Mouse (Mus musculus): Measurements from ENCODE around the gene Bicdl2. TPM values are rescaled to one million over a fixed set of nuclear protein-coding genes. Genes with fewer than 3 reads are reported as not detected.

Gene Bicdl2
- polyA plus RNA-seq, 1 experiment from 2014 or later: 7.8 TPM

DNA sequence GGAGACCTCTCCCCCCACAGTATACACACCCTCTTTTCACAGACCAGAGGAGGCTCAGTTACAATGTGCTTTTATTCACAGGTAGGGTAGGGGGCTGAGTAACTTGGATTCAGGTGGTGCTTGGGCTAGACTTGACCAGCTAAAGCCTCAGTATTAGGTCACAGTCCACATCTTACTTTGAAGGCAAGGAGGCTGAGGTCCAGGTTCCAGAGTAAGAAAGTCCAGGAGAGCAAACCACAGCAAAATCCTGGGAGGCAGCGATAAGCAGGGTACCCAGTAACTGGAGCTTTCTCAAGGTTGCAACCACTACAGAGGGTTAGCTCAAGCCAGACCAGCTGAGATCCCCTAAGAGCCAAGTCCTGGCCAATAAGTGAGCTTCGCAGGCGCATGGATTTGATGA lies 22.2 kb downstream of the Bicdl2 start:
- H3K9ac ChIP-seq (ENCODE audit: low read depth, low read length): no peak overlapping the region
- H3K9me3 ChIP-seq (ENCODE audit: control insufficient read depth): no peaks in the 10 kb centered on the region
- no peak overlapping the region for H3K4me3 ChIP-seq (ENCODE audit: low read depth, low read length)
- no peak for TF ChIP-seq CTCF (IDR thresholded peaks at IDR 0.05; ENCODE audit: low read depth)
- WGBS: 71% methylated on average over 3 of the region's 3 CpGs
- peaks cover 9% of the 10 kb centered on the region; the same call in 1 of the 2 replicates for H3K4me1 ChIP-seq (replicated peaks; ENCODE audit: control insufficient read depth, insufficient read depth, low read length)
- H3K4me2 ChIP-seq (replicated peaks; ENCODE audit: low read depth): no peak overlapping the region
- peak; percentile 9; the same call in 1 of the 2 replicates for ATAC-seq
- H3K27ac ChIP-seq (ENCODE audit: low read depth, low read length): no peak overlapping the region
- H3K36me3 ChIP-seq (ENCODE audit: control insufficient read depth, insufficient read depth): no peaks in the 10 kb centered on the region
- H3K27me3 ChIP-seq (replicated peaks; ENCODE audit: control insufficient read depth, insufficient read depth, low read length): peaks cover 28% of the 10 kb centered on the region

DNA sequence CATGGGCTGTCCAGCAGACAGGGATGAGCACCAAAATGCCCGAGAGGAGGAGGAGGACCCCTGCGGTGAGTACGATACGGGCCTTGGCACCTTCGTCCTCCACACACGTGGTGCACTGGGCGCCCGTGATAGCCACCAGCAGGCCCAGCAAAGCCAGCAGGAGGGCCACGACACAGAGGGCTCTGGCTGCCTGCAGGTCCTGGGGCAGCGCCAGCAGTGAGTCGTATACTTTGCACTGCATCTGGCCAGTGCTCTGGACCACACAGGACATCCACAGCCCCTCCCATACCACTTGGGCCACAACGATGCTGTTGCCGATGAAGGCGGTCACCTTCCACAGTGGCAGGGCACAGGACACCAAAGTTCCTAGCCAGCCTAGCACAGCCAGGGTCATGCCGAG lies 22.9 kb downstream of the Bicdl2 start:
- Histone ChIP-seq H3K27ac (ENCODE audit: low read depth, low read length) (no peak overlapping the region), H3K9ac (ENCODE audit: low read depth, low read length) (no peak overlapping the region), H3K4me3 (ENCODE audit: low read depth, low read length) (no peak overlapping the region), H3K27me3 (replicated peaks; ENCODE audit: control insufficient read depth, insufficient read depth, low read length) (peaks cover 28% of the 10 kb centered on the region), H3K36me3 (ENCODE audit: control insufficient read depth, insufficient read depth) (no peaks in the 10 kb centered on the region), H3K4me2 (replicated peaks; ENCODE audit: low read depth) (no peak overlapping the region), H3K9me3 (ENCODE audit: control insufficient read depth) (no peaks in the 10 kb centered on the region), H3K4me1 (replicated peaks; ENCODE audit: control insufficient read depth, insufficient read depth, low read length) (peaks cover 7% of the 10 kb centered on the region; the same call in 1 of the 2 replicates)
- no peak for TF ChIP-seq CTCF (IDR thresholded peaks at IDR 0.05; ENCODE audit: low read depth)
- 44% methylated on average over 15 of the region's 15 CpGs for WGBS
- no peak for ATAC-seq

DNA sequence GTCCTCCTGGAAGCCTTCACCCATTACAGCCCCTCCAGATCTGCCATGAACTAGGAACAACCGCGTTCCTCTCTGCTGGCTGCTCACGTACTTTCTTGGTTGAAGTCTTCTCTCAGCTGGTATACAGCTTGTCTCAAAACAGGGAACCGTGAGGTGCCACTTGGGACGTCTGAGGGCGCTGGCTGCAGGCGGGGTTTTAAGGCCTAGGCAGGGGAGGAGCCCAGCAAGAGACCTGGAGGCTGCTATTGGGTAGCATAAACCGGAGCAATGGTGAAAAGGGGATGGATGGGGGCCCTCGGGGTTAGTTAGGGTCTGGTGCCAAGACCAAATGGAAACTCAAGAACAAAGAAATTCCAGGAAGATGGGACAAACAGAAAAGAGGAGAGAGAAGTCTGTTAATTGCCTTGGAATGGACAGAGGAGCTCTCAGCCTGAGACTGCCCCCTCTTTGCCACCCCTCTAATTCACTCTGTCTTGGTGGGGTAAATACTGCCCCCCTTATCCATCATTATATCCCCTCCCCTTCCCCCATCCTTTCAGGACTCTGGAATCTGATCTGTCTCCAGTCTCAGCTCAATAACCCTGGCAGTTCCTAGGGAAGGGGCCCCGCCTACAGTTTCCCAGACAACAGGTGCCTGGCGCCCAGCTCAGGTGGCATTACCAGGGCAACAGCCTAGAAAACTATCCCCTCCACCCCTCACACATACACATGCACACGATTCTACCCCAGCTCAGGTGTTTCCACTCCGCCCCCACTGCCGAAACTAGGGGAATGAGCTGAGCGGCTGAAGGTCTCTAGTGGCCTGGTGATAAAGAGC lies 23.8 kb downstream of the Bicdl2 start, which contains the start of gene Cldn9:
Gene Cldn9 (minus strand): TSS at position 171 of the 817 bp plus-strand sequence.
- Histone ChIP-seq H3K27me3 (replicated peaks; ENCODE audit: control insufficient read depth, insufficient read depth, low read length) (peaks cover 23% of the 10 kb centered on the region), H3K27ac (ENCODE audit: low read depth, low read length) (no peak within 1 kb of the TSS), H3K4me3 (ENCODE audit: low read depth, low read length) (no peak within 1 kb of the TSS), H3K9me3 (ENCODE audit: control insufficient read depth) (no peaks in the 10 kb centered on the region), H3K4me1 (replicated peaks; ENCODE audit: control insufficient read depth, insufficient read depth, low read length) (peaks cover 7% of the 10 kb centered on the region; the same call in 1 of the 2 replicates), H3K36me3 (ENCODE audit: control insufficient read depth, insufficient read depth) (no peaks in the 10 kb centered on the region), H3K4me2 (replicated peaks; ENCODE audit: low read depth) (no peak within 1 kb of the TSS), H3K9ac (ENCODE audit: low read depth, low read length) (no peak within 1 kb of the TSS)
- ATAC-seq: no peak
- TF ChIP-seq CTCF (IDR thresholded peaks at IDR 0.05; ENCODE audit: low read depth): no peak
- 33% methylated on average over 15 of the region's 15 CpGs for WGBS

DNA sequence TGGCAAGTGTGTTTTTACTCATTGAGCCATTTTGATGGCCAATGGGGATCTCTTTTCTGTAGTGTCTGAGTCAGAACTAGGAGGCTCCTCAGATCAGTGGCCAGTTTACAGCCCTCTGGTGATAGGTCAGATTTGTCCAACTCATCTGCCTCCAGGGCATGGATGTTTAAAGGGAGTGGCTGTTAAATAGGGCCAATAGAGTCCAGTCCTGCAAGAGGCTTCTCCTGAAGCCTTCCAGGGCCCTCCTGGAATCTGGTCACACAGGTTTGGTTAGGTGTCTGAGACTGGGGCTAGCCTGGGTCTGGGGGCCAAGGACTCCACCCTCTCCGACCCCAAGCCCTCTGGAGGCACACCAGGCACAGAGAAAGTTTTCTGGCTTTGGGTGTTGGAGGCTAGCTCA lies 34.2 kb downstream of the Bicdl2 start:
- Histone ChIP-seq H3K9me3 (ENCODE audit: control insufficient read depth) (no peaks in the 10 kb centered on the region), H3K9ac (ENCODE audit: low read depth, low read length) (no peak overlapping the region), H3K36me3 (ENCODE audit: control insufficient read depth, insufficient read depth) (no peaks in the 10 kb centered on the region), H3K4me3 (ENCODE audit: low read depth, low read length) (no peak overlapping the region), H3K27ac (ENCODE audit: low read depth, low read length) (no peak overlapping the region), H3K4me2 (replicated peaks; ENCODE audit: low read depth) (no peak overlapping the region), H3K27me3 (replicated peaks; ENCODE audit: control insufficient read depth, insufficient read depth, low read length) (peaks cover 3% of the 10 kb centered on the region; the same call in 1 of the 2 replicates), H3K4me1 (replicated peaks; ENCODE audit: control insufficient read depth, insufficient read depth, low read length) (no peaks in the 10 kb centered on the region)
- ATAC-seq: no peak
- 50% methylated on average over 1 of the region's 1 CpGs for WGBS
- TF ChIP-seq CTCF (IDR thresholded peaks at IDR 0.05; ENCODE audit: low read depth): no peak

DNA sequence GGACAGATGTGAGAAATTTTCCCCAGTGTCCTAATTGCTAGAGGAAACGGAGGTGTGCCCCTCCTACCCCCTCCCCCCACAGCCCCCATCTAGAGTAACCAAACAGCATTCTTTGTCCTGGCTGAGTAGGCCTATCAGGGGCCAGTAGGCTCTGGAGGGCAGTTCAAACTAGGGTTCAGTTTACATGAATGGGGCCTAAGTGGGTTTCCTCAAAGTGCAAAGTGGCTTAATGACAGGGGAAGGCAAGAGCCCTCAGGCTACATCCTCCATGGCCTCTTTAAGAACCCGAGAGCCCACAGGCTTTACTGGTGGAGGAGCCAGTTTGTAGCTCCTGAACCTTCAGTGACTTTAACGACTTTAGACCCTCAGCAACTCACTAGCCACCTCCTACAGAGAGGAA lies 35.5 kb downstream of the Bicdl2 start:
- H3K27ac ChIP-seq (ENCODE audit: low read depth, low read length): no peak overlapping the region

DNA sequence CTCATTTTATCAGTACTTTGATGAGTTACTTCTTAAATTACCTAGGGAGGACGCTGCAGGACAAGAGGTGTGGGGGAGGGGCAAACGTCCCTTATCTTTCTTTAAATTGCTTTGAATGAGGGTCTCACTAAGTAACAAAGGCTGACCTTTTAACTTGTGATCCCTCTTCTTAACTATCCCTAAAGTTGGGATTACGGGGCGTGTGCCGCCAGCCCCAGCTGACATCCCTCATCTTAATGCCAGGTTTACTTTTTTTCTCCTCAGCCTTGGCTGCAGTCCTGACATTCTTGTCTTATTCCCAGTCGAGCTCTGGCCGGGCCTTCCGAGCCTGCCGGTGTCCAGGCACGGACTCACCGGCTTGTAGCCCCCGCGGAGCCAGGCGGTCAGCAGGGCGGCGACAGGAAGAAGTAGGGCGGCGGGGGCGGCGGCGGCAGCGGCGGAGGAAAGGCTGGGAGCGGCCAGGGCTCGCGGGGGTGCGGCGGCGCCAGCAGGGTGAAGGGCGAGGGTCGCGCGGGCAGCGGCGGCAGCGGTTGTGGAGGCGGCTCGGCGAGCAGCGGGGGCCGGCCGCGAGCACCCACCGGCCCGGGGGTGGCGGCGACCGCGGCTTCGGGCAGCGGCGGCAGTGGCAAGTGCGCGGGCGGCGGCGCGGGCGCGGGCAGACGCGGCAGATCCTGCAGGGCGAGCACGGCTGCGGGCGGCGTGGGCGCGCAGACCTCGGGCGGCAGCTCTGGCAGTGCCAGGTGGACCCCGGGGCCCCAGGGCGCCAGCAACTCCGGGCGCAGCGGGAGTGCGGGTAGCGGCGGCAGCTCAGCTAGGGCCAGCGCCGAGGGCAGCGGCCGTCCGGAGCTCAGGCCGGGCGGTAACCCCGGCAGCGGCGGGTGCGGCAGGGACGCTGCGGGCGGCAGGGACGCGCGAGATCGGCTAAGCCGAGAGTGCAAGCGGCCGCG lies 39.1 kb downstream of the Bicdl2 start:
- Histone ChIP-seq H3K4me1 (replicated peaks; ENCODE audit: control insufficient read depth, insufficient read depth, low read length) (no peaks in the 10 kb centered on the region; the same call in 1 of the 2 replicates), H3K27me3 (replicated peaks; ENCODE audit: control insufficient read depth, insufficient read depth, low read length) (peaks cover 3% of the 10 kb centered on the region; the same call in 1 of the 2 replicates), H3K9me3 (ENCODE audit: control insufficient read depth) (no peaks in the 10 kb centered on the region), H3K4me2 (replicated peaks; ENCODE audit: low read depth) (peak overlapping the region; percentile 100), H3K9ac (ENCODE audit: low read depth, low read length) (peak overlapping the region; percentile 40; the same call in 1 of the 2 replicates), H3K4me3 (ENCODE audit: low read depth, low read length) (peak overlapping the region; percentile 67), H3K27ac (ENCODE audit: low read depth, low read length) (no peak overlapping the region), H3K36me3 (ENCODE audit: control insufficient read depth, insufficient read depth) (no peaks in the 10 kb centered on the region)
- WGBS: under 1% methylated on average over 71 of the region's 101 CpGs
- peak; percentile 18; the same call in 1 of the 2 replicates for TF ChIP-seq CTCF (IDR thresholded peaks at IDR 0.05; ENCODE audit: low read depth)
- peak; percentile 51 for ATAC-seq

More for the DNA sequence above, 35.5 kb downstream of the Bicdl2 start:
- no peak for ATAC-seq
- no peaks in the 10 kb centered on the region for H3K9me3 ChIP-seq (ENCODE audit: control insufficient read depth)
- H3K36me3 ChIP-seq (ENCODE audit: control insufficient read depth, insufficient read depth): no peaks in the 10 kb centered on the region
- H3K4me2 ChIP-seq (replicated peaks; ENCODE audit: low read depth): no peak overlapping the region
- no peak overlapping the region for H3K4me3 ChIP-seq (ENCODE audit: low read depth, low read length)
- TF ChIP-seq CTCF (IDR thresholded peaks at IDR 0.05; ENCODE audit: low read depth): no peak
- peaks cover 3% of the 10 kb centered on the region; the same call in 1 of the 2 replicates for H3K27me3 ChIP-seq (replicated peaks; ENCODE audit: control insufficient read depth, insufficient read depth, low read length)
- no peak overlapping the region for H3K9ac ChIP-seq (ENCODE audit: low read depth, low read length)
- 43% methylated on average over 3 of the region's 3 CpGs for WGBS
- no peaks in the 10 kb centered on the region; the same call in 1 of the 2 replicates for H3K4me1 ChIP-seq (replicated peaks; ENCODE audit: control insufficient read depth, insufficient read depth, low read length)
